Comparison of ENCODE assay signal across 8 mouse cellular contexts in genomic region chr11:117832086-117832969, GRCm38 (mm10). TPM values are rescaled to one million over a fixed set of nuclear protein-coding genes. Genes with fewer than 3 reads are reported as not detected.
DNase-seq lines count a peak whose midpoint lies in the region; ATAC-seq and TF ChIP-seq lines count a peak whose summit lies in the region.

No protein-coding gene starts in this region.

- DNase-seq in CD8-positive naive resting alpha-beta T cell, adult 2 months (ENCODE audit: low read depth in 2 of 2, low spot score in 2 of 2), result peak; percentile 88 to 94
- peak; percentile 85 for DNase-seq in kidney, postnatal 10 days
- DNase-seq in liver, postnatal 0 days, result peak; percentile 95
- peak; percentile 85 for DNase-seq in neural tube, embryonic 11.5 days (ENCODE audit: low spot score)
- DNase-seq in thymus, adult 18-20 months, result peak; percentile 84 to 88

- H3K4me3 ChIP-seq in bone marrow, adult 2 months (replicated peaks; ENCODE audit: control insufficient read depth, low read depth, low read length), result peak overlapping the region; percentile 91
- peak overlapping the region; percentile 33 for H3K4me3 ChIP-seq in heart, embryonic 13.5 days
- H3K4me3 ChIP-seq in liver, postnatal 0 days (ENCODE audit: low read depth, low read length), result peak overlapping the region; percentile 42
- H3K4me3 ChIP-seq in neural tube, embryonic 11.5 days (ENCODE audit: low read depth, low read length), result peak overlapping the region; percentile 31

- peak overlapping the region; percentile 96 for H3K27ac ChIP-seq in bone marrow, adult 2 months (ENCODE audit: control insufficient read depth, insufficient read depth, low read depth, low read length, poor library complexity)
- 0 out of 2 replicates have a peak overlapping the region, but pooled peaks have one; percentile 8 for H3K27ac ChIP-seq in heart, embryonic 13.5 days (replicated peaks)
- peak overlapping the region; percentile 98 for H3K27ac ChIP-seq in liver, postnatal 0 days (ENCODE audit: low read depth)
- no peak overlapping the region for H3K27ac ChIP-seq in neural tube, embryonic 11.5 days (ENCODE audit: low read depth, low read length)

- no peaks in the 10 kb centered on the region for H3K9me3 ChIP-seq in heart, embryonic 13.5 days
- no peaks in the 10 kb centered on the region for H3K9me3 ChIP-seq in liver, postnatal 0 days (ENCODE audit: low read length)
- no peaks in the 10 kb centered on the region for H3K9me3 ChIP-seq in neural tube, embryonic 11.5 days (ENCODE audit: control insufficient read depth, low read length)

- H3K36me3 ChIP-seq in heart, embryonic 13.5 days, result peaks cover 4% of the 10 kb centered on the region; the same call in 1 of the 2 replicates
- H3K36me3 ChIP-seq in liver, postnatal 0 days (replicated peaks; ENCODE audit: insufficient read depth, low read length), result no peaks in the 10 kb centered on the region
- H3K36me3 ChIP-seq in neural tube, embryonic 11.5 days (ENCODE audit: control insufficient read depth, insufficient read depth, low read length), result no peaks in the 10 kb centered on the region

- 0 out of 2 replicates have a peak, but pooled peaks have one; percentile 28 for TF ChIP-seq EP300 in liver, postnatal 0 days (IDR thresholded peaks at IDR 0.05; ENCODE audit: low read depth)

- peak overlapping the region; percentile 59 for H3K4me2 ChIP-seq in heart, embryonic 13.5 days
- H3K4me2 ChIP-seq in liver, postnatal 0 days (ENCODE audit: low read depth, low read length), result peak overlapping the region; percentile 94
- peak overlapping the region; percentile 55 for H3K4me2 ChIP-seq in neural tube, embryonic 11.5 days (ENCODE audit: low read depth)

- ATAC-seq in erythroblast, adult 5-6 weeks (replicated peaks; ENCODE audit: low FRiP score, poor library complexity, severe bottlenecking), result peak; percentile 61
- peak; percentile 67 for ATAC-seq in heart, embryonic 13.5 days (ENCODE audit: extremely low read depth, insufficient number of reproducible peaks, low FRiP score, low TSS enrichment)
- peak; percentile 49 for ATAC-seq in liver, postnatal 0 days
- peak; percentile 63 for ATAC-seq in neural tube, embryonic 11.5 days (ENCODE audit: insufficient read depth, low FRiP score, low TSS enrichment)

- peaks cover 14% of the 10 kb centered on the region for H3K4me1 ChIP-seq in bone marrow, adult 2 months (ENCODE audit: control insufficient read depth, insufficient read depth, low read length)
- H3K4me1 ChIP-seq in heart, embryonic 13.5 days, result peaks cover 50% of the 10 kb centered on the region
- peaks cover 70% of the 10 kb centered on the region for H3K4me1 ChIP-seq in liver, postnatal 0 days (ENCODE audit: insufficient read depth)
- peaks cover 6% of the 10 kb centered on the region; the same call in 1 of the 2 replicates for H3K4me1 ChIP-seq in neural tube, embryonic 11.5 days (ENCODE audit: control insufficient read depth, insufficient read depth, low read length)

- WGBS in bone marrow, adult 2 months, result 4% methylated on average over 28 of the region's 28 CpGs
- 24% methylated on average over 28 of the region's 28 CpGs for WGBS in heart, embryonic 13.5 days
- 18% methylated on average over 28 of the region's 28 CpGs for WGBS in liver, postnatal 0 days (ENCODE audit: insufficient replicate concordance)
- WGBS in neural tube, embryonic 11.5 days, result 15% methylated on average over 28 of the region's 28 CpGs

- peak overlapping the region; percentile 56; the same call in 1 of the 2 replicates for H3K9ac ChIP-seq in heart, embryonic 13.5 days
- peak overlapping the region; percentile 55 for H3K9ac ChIP-seq in liver, postnatal 0 days (replicated peaks)
- H3K9ac ChIP-seq in neural tube, embryonic 11.5 days (ENCODE audit: low read length), result peak overlapping the region; percentile 32; the same call in 1 of the 2 replicates

- no peaks in the 10 kb centered on the region for H3K27me3 ChIP-seq in heart, embryonic 13.5 days (replicated peaks)
- H3K27me3 ChIP-seq in liver, postnatal 0 days (ENCODE audit: insufficient read depth, low read length), result no peaks in the 10 kb centered on the region
- no peaks in the 10 kb centered on the region for H3K27me3 ChIP-seq in neural tube, embryonic 11.5 days (ENCODE audit: control insufficient read depth, insufficient read depth, low read length)

- peak; percentile 85 for TF ChIP-seq CTCF in bone marrow, adult 2 months (IDR thresholded peaks at IDR 0.05; ENCODE audit: control insufficient read depth, insufficient read depth, low read length)
- peak; percentile 97 for TF ChIP-seq CTCF in liver, postnatal 0 days (IDR thresholded peaks at IDR 0.05; ENCODE audit: low read depth)

- TF ChIP-seq POLR2A in bone marrow, adult 2 months (IDR thresholded peaks at IDR 0.05; ENCODE audit: borderline replicate concordance, control insufficient read depth, low read depth, low read length), result peak; percentile 58; the same call in 1 of the 2 replicates

RNA-seq across cellular contexts. Expression of gene Tk1, which starts 6.4 kb away (rescaled TPM):
- 145 and 156 TPM in 2 replicates for polyA plus RNA-seq in bone marrow, adult 2 months (2011; ENCODE audit: insufficient read depth, insufficient read length, low replicate concordance, missing spikeins)
- total RNA-seq in erythroblast, adult 5-6 weeks (2015; ENCODE audit: low replicate concordance), result 89.2 and 89.4 TPM in 2 replicates
- 157 and 212 TPM in 2 replicates for total RNA-seq in erythroblast, adult 5-6 weeks (2017; ENCODE audit: low replicate concordance)
- 97.6 and 109 TPM in 2 replicates for polyA plus RNA-seq in heart, embryonic 13.5 days (2015; fragmentation: Nextera tagmentation; extraction: Ambion mirVana)
- 96.8 and 101 TPM in 2 replicates for polyA plus RNA-seq in liver, postnatal 0 days (2015; fragmentation: Nextera tagmentation; extraction: Ambion mirVana)
- polyA plus RNA-seq in neural tube, embryonic 11.5 days (2014; fragmentation: Nextera tagmentation; extraction: Ambion mirVana), result 86.0 and 88.2 TPM in 2 replicates

RNA-seq across cellular contexts. Expression of gene Afmid, which starts 6.6 kb away (rescaled TPM):
- polyA plus RNA-seq in bone marrow, adult 2 months (2011; ENCODE audit: insufficient read depth, insufficient read length, low replicate concordance, missing spikeins), result 16.9 and 21.8 TPM in 2 replicates
- total RNA-seq in erythroblast, adult 5-6 weeks (2015; ENCODE audit: low replicate concordance), result 37.0 and 47.3 TPM in 2 replicates
- 67.8 and 81.4 TPM in 2 replicates for total RNA-seq in erythroblast, adult 5-6 weeks (2017; ENCODE audit: low replicate concordance)
- polyA plus RNA-seq in heart, embryonic 13.5 days (2015; fragmentation: Nextera tagmentation; extraction: Ambion mirVana), result 12.6 and 12.7 TPM in 2 replicates
- polyA plus RNA-seq in liver, postnatal 0 days (2015; fragmentation: Nextera tagmentation; extraction: Ambion mirVana), result 32.9 and 34.4 TPM in 2 replicates
- polyA plus RNA-seq in neural tube, embryonic 11.5 days (2014; fragmentation: Nextera tagmentation; extraction: Ambion mirVana), result 2.3 and 3.0 TPM in 2 replicates

RNA-seq across cellular contexts. Expression of gene Birc5, which starts 16.7 kb away (rescaled TPM):
- polyA plus RNA-seq in bone marrow, adult 2 months (2011; ENCODE audit: insufficient read depth, insufficient read length, low replicate concordance, missing spikeins), result 390 and 403 TPM in 2 replicates
- 83.4 and 115 TPM in 2 replicates for total RNA-seq in erythroblast, adult 5-6 weeks (2015; ENCODE audit: low replicate concordance)
- 178 and 180 TPM in 2 replicates for total RNA-seq in erythroblast, adult 5-6 weeks (2017; ENCODE audit: low replicate concordance)
- 228 and 260 TPM in 2 replicates for polyA plus RNA-seq in heart, embryonic 13.5 days (2015; fragmentation: Nextera tagmentation; extraction: Ambion mirVana)
- 193 and 197 TPM in 2 replicates for polyA plus RNA-seq in liver, postnatal 0 days (2015; fragmentation: Nextera tagmentation; extraction: Ambion mirVana)
- polyA plus RNA-seq in neural tube, embryonic 11.5 days (2014; fragmentation: Nextera tagmentation; extraction: Ambion mirVana), result 287 and 308 TPM in 2 replicates

RNA-seq across cellular contexts. Expression of gene Gm20708, which starts 22.9 kb away (rescaled TPM):
- 9.5 and 12.3 TPM in 2 replicates for polyA plus RNA-seq in bone marrow, adult 2 months (2011; ENCODE audit: insufficient read depth, insufficient read length, low replicate concordance, missing spikeins)
- 62.3 and 66.5 TPM in 2 replicates for total RNA-seq in erythroblast, adult 5-6 weeks (2015; ENCODE audit: low replicate concordance)
- 31.9 and 39.7 TPM in 2 replicates for total RNA-seq in erythroblast, adult 5-6 weeks (2017; ENCODE audit: low replicate concordance)
- 0.78 and 1.3 TPM in 2 replicates for polyA plus RNA-seq in heart, embryonic 13.5 days (2015; fragmentation: Nextera tagmentation; extraction: Ambion mirVana)
- 0.33 and 0.48 TPM in 2 replicates for polyA plus RNA-seq in liver, postnatal 0 days (2015; fragmentation: Nextera tagmentation; extraction: Ambion mirVana)
- polyA plus RNA-seq in neural tube, embryonic 11.5 days (2014; fragmentation: Nextera tagmentation; extraction: Ambion mirVana), result 0.64 TPM in 1 of 2 replicates, not detected in the other

RNA-seq across cellular contexts. Expression of gene Syngr2, which starts 22.9 kb away (rescaled TPM):
- 56.0 and 120 TPM in 2 replicates for polyA plus RNA-seq in bone marrow, adult 2 months (2011; ENCODE audit: insufficient read depth, insufficient read length, low replicate concordance, missing spikeins)
- total RNA-seq in erythroblast, adult 5-6 weeks (2015; ENCODE audit: low replicate concordance), result 52.9 and 77.2 TPM in 2 replicates
- 32.5 and 46.5 TPM in 2 replicates for total RNA-seq in erythroblast, adult 5-6 weeks (2017; ENCODE audit: low replicate concordance)
- polyA plus RNA-seq in heart, embryonic 13.5 days (2015; fragmentation: Nextera tagmentation; extraction: Ambion mirVana), result 74.8 and 75.6 TPM in 2 replicates
- polyA plus RNA-seq in liver, postnatal 0 days (2015; fragmentation: Nextera tagmentation; extraction: Ambion mirVana), result 60.6 and 62.2 TPM in 2 replicates
- polyA plus RNA-seq in neural tube, embryonic 11.5 days (2014; fragmentation: Nextera tagmentation; extraction: Ambion mirVana), result 29.9 and 30.3 TPM in 2 replicates

Comparison
In these comparisons a context has a peak if more than half of its experiments do, and no peak if none do; other contexts are left out.
1. H3K4me3 ChIP-seq: peak in every context shown above with its lines; median percentile 91 in bone marrow, adult 2 months; 42 in liver, postnatal 0 days; 33 in heart, embryonic 13.5 days; 31 in neural tube, embryonic 11.5 days.